Mouse (Mus musculus) midbrain, embryonic 13.5 days (tissue): Measurements from ENCODE around the gene Arl1. TPM values are rescaled to one million over a fixed set of nuclear protein-coding genes. Genes with fewer than 3 reads are reported as not detected.
"Not testable (repeated sequence)": the region's sequence is repeated elsewhere in the genome, so short reads cannot be mapped to it uniquely, and the experiment has no call there.

Experiments
- ATAC-seq: fragments of 200-750 bp; cut with Nextera tagmentation; 2 replicates; pipeline ENCODE4 v1.8.0; 2017; ENCODE audit warnings: mild to moderate bottlenecking, moderate TSS enrichment, moderate library complexity
- H3K27ac ChIP-seq: fragments of 300-500 bp; sonication (generic); 2 replicates; pipeline ENCODE4 v1.5.1; 2015; ENCODE audit warnings: inconsistent platforms, mild to moderate bottlenecking, moderate library complexity
- H3K27me3 ChIP-seq: fragments of 300-500 bp; sonication (generic); 2 replicates; pipeline ENCODE4 v1.6.1; 2015; ENCODE audit warnings: mild to moderate bottlenecking, inconsistent platforms
- H3K36me3 ChIP-seq: fragments of 300-500 bp; sonication (generic); 2 replicates; pipeline ENCODE4 v1.6.1; 2015; ENCODE audit warnings: mild to moderate bottlenecking, inconsistent platforms
- H3K4me1 ChIP-seq: fragments of 300-500 bp; sonication (generic); replicated peaks from 2 replicates; pipeline ENCODE4 v1.6.1; 2015; ENCODE audit warnings: inconsistent platforms
- H3K4me2 ChIP-seq: fragments of 300-500 bp; sonication (generic); replicated peaks from 2 replicates; pipeline ENCODE4 v1.6.1; 2015; ENCODE audit warnings: moderate library complexity, mild to moderate bottlenecking, inconsistent platforms
- H3K4me3 ChIP-seq: fragments of 300-500 bp; sonication (generic); replicated peaks from 2 replicates; pipeline ENCODE4 v1.5.1; 2015; ENCODE audit warnings: mild to moderate bottlenecking, inconsistent platforms
- H3K9ac ChIP-seq: fragments of 300-500 bp; sonication (generic); replicated peaks from 2 replicates; pipeline ENCODE4 v1.6.1; 2015; ENCODE audit warnings: mild to moderate bottlenecking, inconsistent platforms
- H3K9me3 ChIP-seq: fragments of 300-500 bp; sonication (generic); 2 replicates; pipeline ENCODE4 v1.6.1; 2016; ENCODE audit warnings: mild to moderate bottlenecking, inconsistent platforms
- WGBS: fragments of 180-500 bp; shearing (Covaris S2); methylation state at CpG from one replicate; pipeline ENCODE4 v1.1.7; 2015; 5-methylcytosine and 5-hydroxymethylcytosine counted together
- polyA plus RNA-seq: library from polyadenylated mRNA; unstranded; fragments of >200 nt; fragmentation: Nextera tagmentation; extraction: Ambion mirVana; gene quantifications from 2 replicates; pipeline ENCODE4 v1.2.1, GENCODE M21; 2015

Arl1 gene
- polyA plus RNA-seq, 1 experiment from 2014 or later: 135 TPM

DNA sequence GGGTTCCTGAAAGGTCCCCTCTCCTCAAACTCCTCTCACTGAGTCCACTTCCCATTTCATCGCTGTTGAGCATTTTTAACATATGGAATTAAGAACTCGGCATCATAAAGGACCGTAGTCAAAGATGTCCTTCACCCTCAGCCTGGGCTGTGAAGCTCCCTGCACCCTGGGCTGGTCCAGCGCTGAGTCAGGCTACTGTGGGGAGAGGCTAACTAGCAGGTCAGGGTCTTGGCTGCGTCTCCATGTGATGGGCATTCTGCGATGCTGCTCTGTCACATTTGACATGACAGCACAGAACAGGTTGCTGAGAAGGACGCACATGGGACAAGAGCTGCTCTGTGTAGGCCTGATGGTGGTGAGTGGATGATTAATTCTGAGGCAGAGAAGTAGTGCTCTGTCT lies 39.0 kb downstream of the Arl1 start:
- Histone ChIP-seq H3K27me3 (no peaks in the 10 kb centered on the region), H3K4me1 (no peaks in the 10 kb centered on the region), H3K9ac (no peak overlapping the region), H3K4me3 (no peak overlapping the region), H3K27ac (no peak overlapping the region), H3K36me3 (peaks cover 83% of the 10 kb centered on the region), H3K4me2 (no peak overlapping the region), H3K9me3 (no peaks in the 10 kb centered on the region)
- no peak for ATAC-seq
- WGBS: 95% methylated on average over 7 of the region's 7 CpGs

DNA sequence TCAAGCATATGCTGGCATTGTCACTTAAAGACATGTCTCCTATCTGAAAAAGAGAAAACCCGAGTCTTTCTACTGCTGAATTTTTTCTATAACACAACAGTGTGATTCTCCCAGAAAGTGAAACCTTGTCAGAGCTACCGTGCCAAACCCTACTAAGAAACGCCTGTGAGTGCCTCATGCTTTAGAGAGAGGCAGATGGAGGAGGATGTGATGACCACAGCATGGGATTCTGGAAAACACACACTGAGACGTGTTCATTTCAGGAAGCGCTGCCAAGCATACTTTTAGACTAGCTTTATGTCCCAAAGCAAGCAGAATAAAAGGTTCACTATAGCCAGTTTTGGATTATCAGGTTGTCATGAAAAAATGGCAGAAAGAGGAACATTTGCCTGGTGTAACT lies 42.3 kb downstream of the Arl1 start:
- not testable (repeated sequence) for H3K27me3 ChIP-seq, ATAC-seq, H3K9me3 ChIP-seq, H3K27ac ChIP-seq, H3K4me1 ChIP-seq, H3K9ac ChIP-seq, H3K4me2 ChIP-seq, H3K4me3 ChIP-seq
- peaks cover 79% of the 10 kb centered on the region for H3K36me3 ChIP-seq
- WGBS: 88% methylated on average over 5 of the region's 5 CpGs

DNA sequence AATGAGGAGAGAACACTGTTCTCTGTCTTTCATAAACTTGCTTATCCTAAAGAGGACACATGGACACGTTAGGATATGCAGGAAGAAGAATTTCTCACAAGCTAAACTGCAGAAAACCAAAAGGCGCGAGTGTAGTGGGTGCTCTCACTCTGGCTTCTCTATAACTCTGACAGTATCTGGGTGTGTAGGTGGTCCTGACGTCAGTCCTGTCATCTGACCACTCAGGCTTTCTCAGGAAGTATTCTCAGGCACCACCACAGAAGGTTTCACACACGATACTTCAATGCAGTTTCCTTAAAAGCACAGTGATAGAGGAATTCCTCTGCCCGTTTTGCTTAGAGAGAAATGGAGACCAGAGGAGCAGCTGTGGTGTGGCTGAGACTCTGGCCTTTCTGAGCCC lies 45.5 kb downstream of the Arl1 start:
- no peak for ATAC-seq
- no peak overlapping the region for H3K9ac ChIP-seq
- no peaks in the 10 kb centered on the region for H3K27me3 ChIP-seq
- no peaks in the 10 kb centered on the region for H3K4me1 ChIP-seq
- H3K9me3 ChIP-seq: no peaks in the 10 kb centered on the region
- 94% methylated on average over 6 of the region's 6 CpGs for whole genome bisulfite sequencing
- peaks cover 66% of the 10 kb centered on the region for H3K36me3 ChIP-seq
- no peak overlapping the region for H3K4me3 ChIP-seq
- no peak overlapping the region for H3K27ac ChIP-seq
- H3K4me2 ChIP-seq: no peak overlapping the region

DNA sequence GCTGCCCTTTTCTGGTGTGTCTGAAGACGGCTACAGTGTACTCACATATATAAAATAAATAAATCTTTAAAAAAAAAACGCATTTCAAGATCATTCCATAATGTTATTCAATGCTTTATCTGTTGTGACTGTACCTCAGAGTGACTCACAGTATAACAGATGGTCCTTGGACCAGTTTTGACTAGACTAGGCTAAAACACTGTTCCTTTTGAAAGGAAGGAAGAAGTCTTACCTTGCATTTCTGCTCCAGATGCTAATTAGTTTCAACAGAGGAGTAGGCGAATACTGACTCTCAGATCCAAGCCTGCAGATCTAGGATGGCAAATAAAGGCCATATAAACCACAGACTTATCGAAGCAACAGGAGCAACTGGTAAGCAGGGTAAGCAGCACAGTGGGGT lies 50.1 kb downstream of the Arl1 start:
- Histone ChIP-seq H3K9me3 (no peaks in the 10 kb centered on the region), H3K27me3 (no peaks in the 10 kb centered on the region), H3K9ac (no peak overlapping the region), H3K4me1 (no peaks in the 10 kb centered on the region), H3K36me3 (peaks cover 43% of the 10 kb centered on the region), H3K4me2 (no peak overlapping the region), H3K4me3 (no peak overlapping the region), H3K27ac (no peak overlapping the region)
- no peak for ATAC-seq
- 88% methylated on average over 4 of the region's 4 CpGs for WGBS

GRCm38 (mm10) chr10:88783135-88783534 lies 52.5 kb downstream of the Arl1 start:
- H3K4me2 ChIP-seq, H3K9me3 ChIP-seq, ATAC-seq, H3K9ac ChIP-seq, H3K27me3 ChIP-seq, H3K27ac ChIP-seq, H3K4me1 ChIP-seq, H3K4me3 ChIP-seq: not testable (repeated sequence)
- 90% methylated on average over 2 of the region's 2 CpGs for WGBS
- H3K36me3 ChIP-seq: peaks cover 39% of the 10 kb centered on the region

- H3K9ac ChIP-seq: no peak overlapping the region
- H3K4me1 ChIP-seq: no peaks in the 10 kb centered on the region
- no peak overlapping the region for H3K4me2 ChIP-seq
- WGBS: 95% methylated on average over 5 of the region's 5 CpGs
- H3K4me3 ChIP-seq: no peak overlapping the region
- ATAC-seq: no peak
- H3K9me3 ChIP-seq: no peaks in the 10 kb centered on the region
- no peak overlapping the region for H3K27ac ChIP-seq
- peaks cover 35% of the 10 kb centered on the region for H3K36me3 ChIP-seq
- H3K27me3 ChIP-seq: no peaks in the 10 kb centered on the region
These were observed 53.3 kb downstream of the Arl1 start for GRCm38 (mm10) chr10:88783941-88784340.

- H3K27me3 ChIP-seq: no peaks in the 10 kb centered on the region
- no peak overlapping the region for H3K4me3 ChIP-seq
- 77% methylated on average over 5 of the region's 5 CpGs for WGBS
- H3K9me3 ChIP-seq: no peaks in the 10 kb centered on the region
- no peak overlapping the region for H3K27ac ChIP-seq
- H3K36me3 ChIP-seq: peaks cover 31% of the 10 kb centered on the region
- H3K9ac ChIP-seq: no peak overlapping the region
- no peaks in the 10 kb centered on the region for H3K4me1 ChIP-seq
- ATAC-seq: no peak
- H3K4me2 ChIP-seq: no peak overlapping the region
These were observed 53.9 kb downstream of the Arl1 start for GRCm38 (mm10) chr10:88784513-88784931.

DNA sequence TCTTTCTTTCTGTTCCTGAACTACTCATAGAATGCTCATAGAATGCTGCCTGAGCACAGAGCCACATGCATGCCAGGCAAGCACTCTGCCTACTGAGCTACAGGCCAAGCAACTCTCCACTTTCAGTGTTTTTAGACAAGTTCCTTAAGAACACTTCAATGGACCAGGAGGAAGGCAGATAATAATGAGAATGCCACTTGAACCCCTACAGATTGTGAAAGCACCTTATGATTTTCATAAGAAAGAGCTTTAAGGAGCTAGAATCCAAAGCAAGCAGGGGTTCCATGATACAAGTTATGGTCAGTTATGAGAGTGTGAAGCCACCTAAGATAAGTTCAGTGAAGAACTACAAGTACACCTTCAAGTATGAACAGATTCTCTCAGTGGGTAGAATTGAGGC lies 63.0 kb downstream of the Arl1 start:
- peaks cover 67% of the 10 kb centered on the region for H3K36me3 ChIP-seq
- H3K9ac ChIP-seq: no peak overlapping the region
- no peak for ATAC-seq
- no peak overlapping the region for H3K4me2 ChIP-seq
- H3K27ac ChIP-seq: no peak overlapping the region
- no peaks in the 10 kb centered on the region for H3K27me3 ChIP-seq
- no peak overlapping the region for H3K4me3 ChIP-seq
- H3K9me3 ChIP-seq: no peaks in the 10 kb centered on the region
- H3K4me1 ChIP-seq: no peaks in the 10 kb centered on the region

Other genes with a start within 250 kb of the Arl1 start
- gene Chpt1, start 226.8 kb upstream of the Arl1 start, polyA plus RNA-seq: 6.6 and 6.9 TPM in 2 replicates
- gene Mybpc1, start 125.7 kb upstream of the Arl1 start, polyA plus RNA-seq: 1.7 and 1.9 TPM in 2 replicates
- not detected in 2 replicates for gene Spic, start 45.8 kb upstream of the Arl1 start, polyA plus RNA-seq
- 11.1 and 11.7 TPM in 2 replicates for gene Utp20, start 95.9 kb downstream of the Arl1 start, polyA plus RNA-seq
- gene Slc5a8, start 155.1 kb downstream of the Arl1 start, polyA plus RNA-seq: 0.04 and 0.10 TPM in 2 replicates